Mouse (Mus musculus): Measurements from ENCODE around the gene 4930447C04Rik. TPM values are rescaled to one million over a fixed set of nuclear protein-coding genes. Genes with fewer than 3 reads are reported as not detected.

The 4930447C04Rik gene
- polyA plus RNA-seq, 1 experiment from 2014 or later = 10.3 TPM

GRCm38 (mm10) chr12:72958446-72958845 is 17.9 kb upstream of the 4930447C04Rik start:
- Histone ChIP-seq H3K4me2 (replicated peaks) (no peak overlapping the region), H3K4me1 (no peaks in the 10 kb centered on the region), H3K27ac (no peak overlapping the region), H3K9me3 (no peaks in the 10 kb centered on the region), H3K4me3 (no peak overlapping the region), H3K9ac (no peak overlapping the region), H3K27me3 (no peaks in the 10 kb centered on the region), H3K36me3 (no peaks in the 10 kb centered on the region)
- ATAC-seq (ENCODE audit: insufficient number of reproducible peaks, insufficient read depth, low FRiP score, low TSS enrichment) = no peak
- WGBS = 96% methylated on average over 3 of the region's 3 CpGs

GRCm38 (mm10) chr12:72957829-72958424 is 17.4 kb upstream of the 4930447C04Rik start:
- Histone ChIP-seq H3K4me1 (no peaks in the 10 kb centered on the region), H3K27me3 (no peaks in the 10 kb centered on the region), H3K27ac (no peak overlapping the region), H3K9me3 (no peaks in the 10 kb centered on the region), H3K4me3 (no peak overlapping the region), H3K9ac (no peak overlapping the region), H3K4me2 (replicated peaks) (no peak overlapping the region), H3K36me3 (no peaks in the 10 kb centered on the region)
- 59% methylated on average over 6 of the region's 6 CpGs for WGBS
- no peak for ATAC-seq (ENCODE audit: insufficient number of reproducible peaks, insufficient read depth, low FRiP score, low TSS enrichment)

GRCm38 (mm10) chr12:72954906-72955305 is 14.3 kb upstream of the 4930447C04Rik start:
- H3K9me3 ChIP-seq = no peaks in the 10 kb centered on the region
- H3K27me3 ChIP-seq = no peaks in the 10 kb centered on the region
- H3K4me1 ChIP-seq = no peaks in the 10 kb centered on the region
- no peak overlapping the region for H3K9ac ChIP-seq
- 64% methylated on average over 4 of the region's 4 CpGs for WGBS
- H3K27ac ChIP-seq = no peak overlapping the region
- H3K4me3 ChIP-seq = no peak overlapping the region
- H3K36me3 ChIP-seq = no peaks in the 10 kb centered on the region
- ATAC-seq (ENCODE audit: insufficient number of reproducible peaks, insufficient read depth, low FRiP score, low TSS enrichment) = no peak
- no peak overlapping the region for H3K4me2 ChIP-seq (replicated peaks)

GRCm38 (mm10) chr12:72953858-72954257 is 13.3 kb upstream of the 4930447C04Rik start:
- no peak for ATAC-seq (ENCODE audit: insufficient number of reproducible peaks, insufficient read depth, low FRiP score, low TSS enrichment)
- WGBS = 82% methylated on average over 5 of the region's 5 CpGs
- Histone ChIP-seq H3K27ac (no peak overlapping the region), H3K36me3 (no peaks in the 10 kb centered on the region), H3K9ac (no peak overlapping the region), H3K27me3 (no peaks in the 10 kb centered on the region), H3K4me3 (no peak overlapping the region), H3K4me2 (replicated peaks) (no peak overlapping the region), H3K9me3 (no peaks in the 10 kb centered on the region), H3K4me1 (no peaks in the 10 kb centered on the region)

GRCm38 (mm10) chr12:72953089-72953488 is 12.5 kb upstream of the 4930447C04Rik start:
- Histone ChIP-seq H3K9me3 (no peaks in the 10 kb centered on the region), H3K9ac (no peak overlapping the region), H3K4me2 (replicated peaks) (no peak overlapping the region), H3K4me3 (no peak overlapping the region), H3K36me3 (no peaks in the 10 kb centered on the region), H3K27ac (no peak overlapping the region), H3K4me1 (no peaks in the 10 kb centered on the region), H3K27me3 (0 out of 2 replicates have a peak, but pooled peaks cover 3% of the 10 kb centered on the region)
- 86% methylated on average over 5 of the region's 5 CpGs for WGBS
- no peak for ATAC-seq (ENCODE audit: insufficient number of reproducible peaks, insufficient read depth, low FRiP score, low TSS enrichment)

GRCm38 (mm10) chr12:72947335-72947734 is 6.8 kb upstream of the 4930447C04Rik start:
- peaks cover 55% of the 10 kb centered on the region for H3K27me3 ChIP-seq
- H3K9me3 ChIP-seq = no peaks in the 10 kb centered on the region
- H3K4me3 ChIP-seq = no peak overlapping the region
- H3K36me3 ChIP-seq = no peaks in the 10 kb centered on the region
- H3K4me2 ChIP-seq (replicated peaks) = no peak overlapping the region
- no peak for ATAC-seq (ENCODE audit: insufficient number of reproducible peaks, insufficient read depth, low FRiP score, low TSS enrichment)
- H3K4me1 ChIP-seq = peaks cover 10% of the 10 kb centered on the region; the same call in 1 of the 2 replicates
- H3K9ac ChIP-seq = no peak overlapping the region
- no peak overlapping the region for H3K27ac ChIP-seq
- WGBS = 9% methylated on average over 2 of the region's 2 CpGs

GRCm38 (mm10) chr12:72946805-72947204 is 6.2 kb upstream of the 4930447C04Rik start:
- Histone ChIP-seq H3K4me3 (no peak overlapping the region), H3K27me3 (peaks cover 60% of the 10 kb centered on the region)
- no peak for ATAC-seq (ENCODE audit: insufficient number of reproducible peaks, insufficient read depth, low FRiP score, low TSS enrichment)

GRCm38 (mm10) chr12:72946064-72946395 is 5.5 kb upstream of the 4930447C04Rik start:
- Histone ChIP-seq H3K36me3 (no peaks in the 10 kb centered on the region), H3K9ac (peak overlapping the region; percentile 39), H3K4me3 (peak overlapping the region; percentile 45), H3K4me1 (peaks cover 10% of the 10 kb centered on the region; the same call in 1 of the 2 replicates), H3K27me3 (peaks cover 68% of the 10 kb centered on the region), H3K27ac (0 out of 2 replicates have a peak overlapping the region, but pooled peaks have one; percentile 50), H3K4me2 (replicated peaks) (peak overlapping the region; percentile 77), H3K9me3 (no peaks in the 10 kb centered on the region)
- 4% methylated on average over 8 of the region's 8 CpGs for WGBS
- ATAC-seq (ENCODE audit: insufficient number of reproducible peaks, insufficient read depth, low FRiP score, low TSS enrichment) = no peak

More at GRCm38 (mm10) chr12:72946805-72947204, 6.2 kb upstream of the 4930447C04Rik start:
- Histone ChIP-seq H3K4me1 (peaks cover 10% of the 10 kb centered on the region; the same call in 1 of the 2 replicates), H3K9ac (no peak overlapping the region), H3K4me2 (replicated peaks) (no peak overlapping the region), H3K36me3 (no peaks in the 10 kb centered on the region), H3K9me3 (no peaks in the 10 kb centered on the region), H3K27ac (no peak overlapping the region)

GRCm38 (mm10) chr12:72945301-72946063 is 4.9 kb upstream of the 4930447C04Rik start:
- H3K9me3 ChIP-seq = no peaks in the 10 kb centered on the region
- no peaks in the 10 kb centered on the region for H3K36me3 ChIP-seq
- ATAC-seq (ENCODE audit: insufficient number of reproducible peaks, insufficient read depth, low FRiP score, low TSS enrichment) = peak; percentile 60; the same call in 1 of the 2 replicates
- peaks cover 73% of the 10 kb centered on the region for H3K27me3 ChIP-seq
- H3K4me3 ChIP-seq = peak overlapping the region; percentile 45
- H3K9ac ChIP-seq = peak overlapping the region; percentile 39
- H3K4me1 ChIP-seq = peaks cover 10% of the 10 kb centered on the region; the same call in 1 of the 2 replicates
- 0 out of 2 replicates have a peak overlapping the region, but pooled peaks have one; percentile 50 for H3K27ac ChIP-seq
- WGBS = under 1% methylated on average over 89 of the region's 89 CpGs
- peak overlapping the region; percentile 77 for H3K4me2 ChIP-seq (replicated peaks)

GRCm38 (mm10) chr12:72944411-72945225 is 4.0 kb upstream of the 4930447C04Rik start:
- H3K27ac ChIP-seq = no peak overlapping the region
- H3K27me3 ChIP-seq = peaks cover 82% of the 10 kb centered on the region
- peak overlapping the region; percentile 77 for H3K4me2 ChIP-seq (replicated peaks)
- no peak overlapping the region for H3K9ac ChIP-seq
- peak overlapping the region; percentile 45 for H3K4me3 ChIP-seq
- H3K4me1 ChIP-seq = peaks cover 19% of the 10 kb centered on the region
- ATAC-seq (ENCODE audit: insufficient number of reproducible peaks, insufficient read depth, low FRiP score, low TSS enrichment) = no peak
- no peaks in the 10 kb centered on the region for H3K36me3 ChIP-seq
- H3K9me3 ChIP-seq = no peaks in the 10 kb centered on the region
- WGBS = 1% methylated on average over 24 of the region's 24 CpGs

- Histone ChIP-seq H3K9ac (no peak overlapping the region), H3K27ac (no peak overlapping the region), H3K4me1 (peaks cover 24% of the 10 kb centered on the region), H3K4me2 (replicated peaks) (no peak overlapping the region), H3K9me3 (no peaks in the 10 kb centered on the region), H3K36me3 (no peaks in the 10 kb centered on the region), H3K27me3 (peaks cover 90% of the 10 kb centered on the region), H3K4me3 (0 out of 2 replicates have a peak overlapping the region, but pooled peaks have one; percentile 0)
- WGBS = 5% methylated on average over 2 of the region's 2 CpGs
- no peak for ATAC-seq (ENCODE audit: insufficient number of reproducible peaks, insufficient read depth, low FRiP score, low TSS enrichment)
Measured at GRCm38 (mm10) chr12:72943574-72944110, 3.1 kb upstream of the 4930447C04Rik start.
